Mouse (Mus musculus) MEL (cell line): ENCODE results near the gene Sugp1. TPM values are rescaled to one million over a fixed set of nuclear protein-coding genes. Genes with fewer than 3 reads are reported as not detected.

ENCODE experiments used
- ZKSCAN1 ChIP-seq: IDR thresholded peaks from 2 replicates; pipeline ENCODE4 v1.6.1; 2012; ENCODE audit warnings: low read depth, mild to moderate bottlenecking, inconsistent platforms, low read length, improper control_type of control experiment, moderate library complexity
- polyA plus RNA-seq, 2 experiments: library from polyadenylated mRNA; stranded (reverse) in 1 of 2; unstranded in 1 of 2; fragments of >175 nt in 1 of 2; fragments of >200 nt in 1 of 2; gene quantifications; 2 replicates each; pipeline versions ENCODE4 v1.2.1 to v1.2.4; 2012; ENCODE audit warnings: low replicate concordance in 2 of 2, low read depth in 1 of 2; ENCODE audit not compliant: insufficient read length in 2 of 2, insufficient read depth in 1 of 2, missing spikeins in 1 of 2
- total RNA-seq: library from RNA; depleted of rRNA; stranded (reverse); fragments of 300-350 nt; gene quantifications from 2 replicates; pipeline ENCODE4 v1.2.3, GENCODE M21; 2012; rRNA removed

Gene Sugp1
- total and polyA plus RNA-seq, 3 experiments, result 29.9 to 45.5 TPM; not detected in 1

DNA sequence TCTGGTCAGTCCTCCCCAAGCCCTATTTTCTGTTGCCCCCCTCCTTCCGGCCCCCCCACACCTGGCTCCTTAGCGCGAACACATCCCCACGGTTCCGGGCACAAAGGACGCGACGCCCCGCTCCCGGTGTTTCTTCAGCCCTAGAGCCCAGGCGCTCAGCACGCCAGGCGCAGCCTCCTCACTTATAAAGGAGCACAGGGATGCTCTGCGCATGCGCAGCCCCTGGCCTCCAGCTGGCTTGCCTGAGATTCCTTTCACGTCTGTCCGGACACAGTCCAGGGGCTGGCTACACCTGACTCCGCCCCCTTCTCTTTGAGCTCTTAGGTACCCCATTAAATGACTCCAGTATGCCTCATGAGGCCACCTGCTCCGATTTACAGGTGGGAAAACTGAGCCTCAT is 78.1 kb downstream of the Sugp1 start, which contains the start of gene Ncan (continued):
- TF ChIP-seq ZKSCAN1, result no peak

Other genes with a start within 250 kb of the Sugp1 start
- gene Gmip, start 234.1 kb upstream of the Sugp1 start, total RNA-seq, result 21.8 and 26.0 TPM in 2 replicates
- gene Gmip, start 234.1 kb upstream of the Sugp1 start, polyA plus RNA-seq, result 10 to 100 TPM in 1 of 2 experiments, not detected in 1; 52.4 TPM
- gene Lpar2, start 220.4 kb upstream of the Sugp1 start, total RNA-seq, result 0.77 and 0.85 TPM in 2 replicates
- gene Lpar2, start 220.4 kb upstream of the Sugp1 start, polyA plus RNA-seq, result 1 to 10 TPM in 1 of 2 experiments, not detected in 1; 2.8 TPM
- 7.2 and 9.3 TPM in 2 replicates for gene Pbx4, start 210.3 kb upstream of the Sugp1 start, total RNA-seq
- gene Pbx4, start 210.3 kb upstream of the Sugp1 start, polyA plus RNA-seq, result 10 to 100 TPM in 1 of 2 experiments, not detected in 1; 15.6 TPM
- gene Cilp2, start 155.1 kb upstream of the Sugp1 start, total RNA-seq, result 0.04 TPM in 1 of 2 replicates, not detected in the other
- gene Cilp2, start 155.1 kb upstream of the Sugp1 start, polyA plus RNA-seq, result under 1 TPM in 1 of 2 experiments, not detected in 1; 0.03 TPM
- gene Tssk6, start 140.6 kb upstream of the Sugp1 start, total RNA-seq, result 2.1 and 3.4 TPM in 2 replicates
- gene Tssk6, start 140.6 kb upstream of the Sugp1 start, polyA plus RNA-seq, result 1 to 10 TPM in 1 of 2 experiments, not detected in 1; 3.8 TPM
- 114 and 122 TPM in 2 replicates for gene Ndufa13, start 140.3 kb upstream of the Sugp1 start, total RNA-seq
- 10 to 100 TPM in 1 of 2 experiments, not detected in 1; 97.7 TPM for gene Ndufa13, start 140.3 kb upstream of the Sugp1 start, polyA plus RNA-seq
- gene Yjefn3, start 140.1 kb upstream of the Sugp1 start, total RNA-seq, result 1.2 and 8.2 TPM in 2 replicates
- 1 to 10 TPM in 1 of 2 experiments, not detected in 1; 5.3 TPM for gene Yjefn3, start 140.1 kb upstream of the Sugp1 start, polyA plus RNA-seq
- gene Gatad2a, start 46.4 kb upstream of the Sugp1 start, total RNA-seq, result 101 and 111 TPM in 2 replicates
- 100 to 1,000 TPM in 1 of 2 experiments, 10 to 100 TPM in 1; 38.0 to 129 TPM for gene Gatad2a, start 46.4 kb upstream of the Sugp1 start, polyA plus RNA-seq
- gene Mau2, start 79 bp upstream of the Sugp1 start, total RNA-seq, result 39.0 and 39.2 TPM in 2 replicates
- 10 to 100 TPM in 1 of 2 experiments, not detected in 1; 43.4 TPM for gene Mau2, start 79 bp upstream of the Sugp1 start, polyA plus RNA-seq
- 0.78 and 1.0 TPM in 2 replicates for gene Tm6sf2, start 30.1 kb downstream of the Sugp1 start, total RNA-seq
- 1 to 10 TPM in 1 of 2 experiments, not detected in 1; 1.2 TPM for gene Tm6sf2, start 30.1 kb downstream of the Sugp1 start, polyA plus RNA-seq
- gene Hapln4, start 40.6 kb downstream of the Sugp1 start, total RNA-seq, result not detected in 2 replicates
- gene Hapln4, start 40.6 kb downstream of the Sugp1 start, polyA plus RNA-seq, result under 1 TPM in 1 of 2 experiments, not detected in 1; 0.03 TPM
- not detected in 2 replicates for gene Ncan, start 78.1 kb downstream of the Sugp1 start, total RNA-seq
- gene Ncan, start 78.1 kb downstream of the Sugp1 start, polyA plus RNA-seq, result not detected
- gene Nr2c2ap, start 88.5 kb downstream of the Sugp1 start, total RNA-seq, result 20.8 and 24.6 TPM in 2 replicates
- gene Nr2c2ap, start 88.5 kb downstream of the Sugp1 start, polyA plus RNA-seq, result 10 to 100 TPM in 1 of 2 experiments, not detected in 1; 55.7 TPM
- gene Rfxank, start 96.3 kb downstream of the Sugp1 start, total RNA-seq, result 5.0 and 5.5 TPM in 2 replicates
- gene Rfxank, start 96.3 kb downstream of the Sugp1 start, polyA plus RNA-seq, result 1 to 10 TPM in 1 of 2 experiments, not detected in 1; 7.2 TPM
- gene Borcs8, start 96.7 kb downstream of the Sugp1 start, total RNA-seq, result 49.5 and 62.8 TPM in 2 replicates
- 10 to 100 TPM in 1 of 2 experiments, not detected in 1; 73.0 TPM for gene Borcs8, start 96.7 kb downstream of the Sugp1 start, polyA plus RNA-seq
- 2.0 and 2.5 TPM in 2 replicates for gene Mef2b, start 96.9 kb downstream of the Sugp1 start, total RNA-seq
- gene Mef2b, start 96.9 kb downstream of the Sugp1 start, polyA plus RNA-seq, result 1 to 10 TPM in 1 of 2 experiments, not detected in 1; 6.5 TPM
- gene Tmem161a, start 129.5 kb downstream of the Sugp1 start, total RNA-seq, result 45.1 and 50.7 TPM in 2 replicates
- gene Tmem161a, start 129.5 kb downstream of the Sugp1 start, polyA plus RNA-seq, result 10 to 100 TPM in 1 of 2 experiments, not detected in 1; 51.4 TPM
- gene Slc25a42, start 169.5 kb downstream of the Sugp1 start, total RNA-seq, result 4.4 and 5.2 TPM in 2 replicates
- gene Slc25a42, start 169.5 kb downstream of the Sugp1 start, polyA plus RNA-seq, result 10 to 100 TPM in 1 of 2 experiments, not detected in 1; 12.1 TPM
- 23.9 and 25.3 TPM in 2 replicates for gene Sugp2, start 191.4 kb downstream of the Sugp1 start, total RNA-seq
- 10 to 100 TPM in 1 of 2 experiments, not detected in 1; 27.4 TPM for gene Sugp2, start 191.4 kb downstream of the Sugp1 start, polyA plus RNA-seq
- 50.2 and 63.9 TPM in 2 replicates for gene Armc6, start 191.7 kb downstream of the Sugp1 start, total RNA-seq
- gene Armc6, start 191.7 kb downstream of the Sugp1 start, polyA plus RNA-seq, result 10 to 100 TPM in 1 of 2 experiments, not detected in 1; 39.5 TPM
- gene Homer3, start 240.0 kb downstream of the Sugp1 start, total RNA-seq, result 8.2 and 12.2 TPM in 2 replicates
- 10 to 100 TPM in 1 of 2 experiments, not detected in 1; 22.8 TPM for gene Homer3, start 240.0 kb downstream of the Sugp1 start, polyA plus RNA-seq